10 mouse cellular contexts compared by ENCODE assay signal in the genomic region with DNA sequence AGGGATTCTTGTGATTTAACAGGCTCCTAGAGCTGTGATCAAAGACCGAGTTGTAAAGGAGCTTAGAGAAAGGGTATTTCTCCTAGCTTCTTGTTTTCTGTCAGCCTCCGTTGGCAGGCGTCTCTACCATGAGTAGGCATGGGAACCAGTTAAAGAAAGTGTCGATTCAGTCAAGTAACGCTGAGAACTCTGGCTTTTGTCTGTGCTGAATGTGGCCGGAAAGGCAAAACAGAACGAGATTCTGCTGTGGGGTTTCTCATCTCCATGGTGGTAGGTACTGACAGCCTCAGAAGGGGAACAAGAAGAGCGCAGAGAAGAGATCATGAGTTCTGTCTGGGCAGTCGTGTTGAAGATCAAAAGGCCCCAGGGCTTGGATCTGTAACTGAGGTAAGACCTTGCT. TPM values are rescaled to one million over a fixed set of nuclear protein-coding genes. Genes with fewer than 3 reads are reported as not detected.
DNase-seq lines count a peak whose midpoint lies in the region; ATAC-seq lines count a peak whose summit lies in the region.
"Had no signal": no experiment of that assay in that cellular context is flagged by ENCODE, and none has a peak within 500 bp of the region (broad histone marks: within the 10 kb centered on the region; RNA-seq: fewer than 3 reads in every experiment).

No protein-coding gene starts in this region.

- no peaks in the 10 kb centered on the region for H3K27me3 ChIP-seq in midbrain, embryonic 14.5 days (ENCODE audit: control insufficient read depth, insufficient read depth, low read length)
- no peaks in the 10 kb centered on the region for H3K27me3 ChIP-seq in midbrain, embryonic 11.5 days (ENCODE audit: control insufficient read depth, insufficient read depth, low read length)
- no peaks in the 10 kb centered on the region for H3K27me3 ChIP-seq in hindbrain, embryonic 16.5 days (replicated peaks; ENCODE audit: control insufficient read depth, insufficient read depth, low read length)
- no peaks in the 10 kb centered on the region for H3K27me3 ChIP-seq in midbrain, embryonic 15.5 days (replicated peaks)
- H3K27me3 ChIP-seq: liver, embryonic 13.5 days; Patski had no signal

- H3K4me2 ChIP-seq in midbrain, embryonic 14.5 days (ENCODE audit: low read length), result peak overlapping the region; percentile 7; the same call in 1 of the 2 replicates
- no peak overlapping the region for H3K4me2 ChIP-seq in midbrain, embryonic 11.5 days
- peak overlapping the region; percentile 0; the same call in 1 of the 2 replicates for H3K4me2 ChIP-seq in hindbrain, embryonic 16.5 days (ENCODE audit: low read length)
- peak overlapping the region; percentile 10; the same call in 1 of the 2 replicates for H3K4me2 ChIP-seq in midbrain, embryonic 15.5 days
- H3K4me2 ChIP-seq: liver, embryonic 13.5 days had no signal

- no peaks in the 10 kb centered on the region for H3K36me3 ChIP-seq in midbrain, embryonic 14.5 days (ENCODE audit: control insufficient read depth, insufficient read depth, low read length)
- no peaks in the 10 kb centered on the region for H3K36me3 ChIP-seq in midbrain, embryonic 11.5 days (ENCODE audit: control insufficient read depth, insufficient read depth, low read length)
- no peaks in the 10 kb centered on the region for H3K36me3 ChIP-seq in hindbrain, embryonic 16.5 days (ENCODE audit: control insufficient read depth, insufficient read depth, low read length)
- H3K36me3 ChIP-seq in midbrain, embryonic 15.5 days (replicated peaks), result no peaks in the 10 kb centered on the region
- H3K36me3 ChIP-seq: liver, embryonic 13.5 days had no signal

- H3K4me3 ChIP-seq in midbrain, embryonic 14.5 days (replicated peaks; ENCODE audit: low read depth, low read length), result no peak overlapping the region
- H3K4me3 ChIP-seq in midbrain, embryonic 11.5 days (ENCODE audit: low read depth, low read length), result no peak overlapping the region
- H3K4me3 ChIP-seq in hindbrain, embryonic 16.5 days (ENCODE audit: low read length), result no peak overlapping the region
- no peak overlapping the region for H3K4me3 ChIP-seq in midbrain, embryonic 15.5 days
- H3K4me3 ChIP-seq: liver, embryonic 13.5 days had no signal

- H3K9ac ChIP-seq in midbrain, embryonic 14.5 days (replicated peaks; ENCODE audit: low read length), result no peak overlapping the region
- H3K9ac ChIP-seq in midbrain, embryonic 11.5 days (ENCODE audit: low read length), result no peak overlapping the region
- no peak overlapping the region for H3K9ac ChIP-seq in hindbrain, embryonic 16.5 days (ENCODE audit: low read depth, low read length)
- H3K9ac ChIP-seq in midbrain, embryonic 15.5 days, result no peak overlapping the region
- H3K9ac ChIP-seq: liver, embryonic 13.5 days had no signal

- peak; percentile 43 for DNase-seq in midbrain, embryonic 14.5 days
- DNase-seq in midbrain, embryonic 11.5 days (ENCODE audit: low spot score, missing footprints), result no peak
- peak; percentile 27 to 29 for DNase-seq in thymus, postnatal 36 days
- DNase-seq in embryo, embryonic 10 days (ENCODE audit: low spot score), result no peak
- DNase-seq: liver, embryonic 13.5 days had no signal

- H3K9me3 ChIP-seq in midbrain, embryonic 14.5 days (ENCODE audit: control insufficient read depth, low read length), result no peaks in the 10 kb centered on the region
- H3K9me3 ChIP-seq in midbrain, embryonic 11.5 days (ENCODE audit: control insufficient read depth, low read length), result no peaks in the 10 kb centered on the region
- H3K9me3 ChIP-seq in hindbrain, embryonic 16.5 days (ENCODE audit: control insufficient read depth, low read length), result no peaks in the 10 kb centered on the region
- H3K9me3 ChIP-seq in midbrain, embryonic 15.5 days, result no peaks in the 10 kb centered on the region
- H3K9me3 ChIP-seq: liver, embryonic 13.5 days had no signal

- H3K4me1 ChIP-seq in midbrain, embryonic 14.5 days (ENCODE audit: control insufficient read depth, insufficient read depth, low read length), result no peaks in the 10 kb centered on the region; the same call in 1 of the 2 replicates
- no peaks in the 10 kb centered on the region for H3K4me1 ChIP-seq in midbrain, embryonic 11.5 days (ENCODE audit: control insufficient read depth, insufficient read depth, low read length)
- no peaks in the 10 kb centered on the region for H3K4me1 ChIP-seq in hindbrain, embryonic 16.5 days (ENCODE audit: control insufficient read depth, insufficient read depth, low read depth, low read length)
- H3K4me1 ChIP-seq in midbrain, embryonic 15.5 days, result no peaks in the 10 kb centered on the region
- H3K4me1 ChIP-seq: liver, embryonic 13.5 days had no signal

- H3K27ac ChIP-seq in midbrain, embryonic 14.5 days (replicated peaks; ENCODE audit: low read depth, low read length), result 0 out of 2 replicates have a peak overlapping the region, but pooled peaks have one; percentile 37
- H3K27ac ChIP-seq in midbrain, embryonic 11.5 days (ENCODE audit: low read depth, low read length), result no peak overlapping the region
- no peak overlapping the region for H3K27ac ChIP-seq in hindbrain, embryonic 16.5 days (ENCODE audit: low read depth, low read length)
- no peak overlapping the region for H3K27ac ChIP-seq in midbrain, embryonic 15.5 days
- H3K27ac ChIP-seq: liver, embryonic 13.5 days had no signal

- 9% methylated on average over 9 of the region's 9 CpGs for WGBS in midbrain, embryonic 14.5 days
- WGBS in midbrain, embryonic 11.5 days, result 26% methylated on average over 9 of the region's 9 CpGs
- 40% methylated on average over 9 of the region's 9 CpGs for WGBS in hindbrain, embryonic 16.5 days
- 19% methylated on average over 9 of the region's 9 CpGs for WGBS in midbrain, embryonic 15.5 days

- no peak for ATAC-seq in midbrain, embryonic 14.5 days (ENCODE audit: low FRiP score, low TSS enrichment)
- no peak for ATAC-seq in midbrain, embryonic 11.5 days (ENCODE audit: low FRiP score)
- peak; percentile 90 for ATAC-seq in hindbrain, embryonic 16.5 days
- no peak for ATAC-seq in midbrain, embryonic 15.5 days (replicated peaks)
- ATAC-seq in erythroid progenitor cell, adult 5-6 weeks (replicated peaks; ENCODE audit: low FRiP score, poor library complexity, severe bottlenecking), result no peak
- ATAC-seq: intestine, embryonic 16.5 days; Patski had no signal

RNA-seq across cellular contexts. Expression of a gene that starts 29.4 kb away (rescaled TPM):
- 0.53 and 0.87 TPM in 2 replicates for polyA plus RNA-seq in midbrain, embryonic 14.5 days (2014; fragmentation: Nextera tagmentation; extraction: Ambion mirVana)
- 0.04 TPM in 1 of 2 replicates, not detected in the other for polyA plus RNA-seq in midbrain, embryonic 11.5 days (2014; fragmentation: Nextera tagmentation; extraction: Ambion mirVana)
- 3.6 and 5.0 TPM in 2 replicates for polyA plus RNA-seq in hindbrain, embryonic 16.5 days (2015; fragmentation: Nextera tagmentation; extraction: Ambion mirVana)
- 0.75 and 0.96 TPM in 2 replicates for polyA plus RNA-seq in midbrain, embryonic 15.5 days (2015; fragmentation: Nextera tagmentation; extraction: Ambion mirVana)
- not detected in 2 replicates for total RNA-seq in erythroid progenitor cell, adult 5-6 weeks (2015; ENCODE audit: low replicate concordance)
- total RNA-seq in erythroid progenitor cell, adult 5-6 weeks (2017; ENCODE audit: low replicate concordance), result 0.51 TPM in 1 of 2 replicates, not detected in the other

Comparison
In these comparisons a context has a peak if more than half of its experiments do, and no peak if none do; other contexts are left out.
1. DNase-seq: peak in midbrain, embryonic 14.5 days (single experiment) and thymus, postnatal 36 days (2 of 2); none in midbrain, embryonic 11.5 days (single experiment) and embryo, embryonic 10 days (single experiment).